28 mouse cellular contexts compared by ENCODE assay signal in the genomic region with DNA sequence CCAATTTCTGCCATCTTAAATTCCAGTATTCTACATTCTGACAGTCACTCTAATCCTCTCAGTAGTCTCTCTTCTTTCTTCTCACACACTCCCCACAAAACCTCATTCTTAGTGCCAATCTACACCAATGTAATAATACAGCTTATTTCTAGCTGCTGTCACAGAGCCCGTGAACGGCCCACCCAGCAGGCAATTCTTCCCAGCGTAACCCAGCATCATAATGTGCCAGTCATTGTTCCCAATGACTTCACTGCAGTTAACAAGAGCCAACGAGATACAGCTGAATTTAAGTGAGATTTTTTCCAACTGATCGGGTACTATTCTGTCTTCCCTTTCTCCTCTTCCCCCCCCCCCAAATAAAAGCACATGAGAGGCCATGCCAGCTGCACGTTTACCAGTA.
"Had no signal": no experiment of that assay in that cellular context is flagged by ENCODE, and none has a peak within 500 bp of the region (broad histone marks: within the 10 kb centered on the region; RNA-seq: fewer than 3 reads in every experiment).

No protein-coding gene starts in this region.

- H3K36me3 ChIP-seq: heart, embryonic 13.5 days; heart, embryonic 15.5 days; hindbrain, embryonic 10.5 days; intestine, embryonic 15.5 days; limb, embryonic 10.5 days; limb, embryonic 12.5 days; liver, embryonic 13.5 days; liver, embryonic 15.5 days had no signal

- ATAC-seq: inflammation-experienced regulatory T-cells, adult 6 months; intestine, embryonic 15.5 days; intestine, postnatal 0 days; liver, postnatal 0 days had no signal

- H3K27me3 ChIP-seq: heart, embryonic 13.5 days; heart, embryonic 15.5 days; intestine, embryonic 15.5 days; limb, embryonic 12.5 days; liver, embryonic 13.5 days; liver, embryonic 15.5 days had no signal

- H3K4me3 ChIP-seq: gastrocnemius, adult 2 months; heart, adult 2 months; heart, embryonic 13.5 days; heart, embryonic 15.5 days; hindbrain, embryonic 10.5 days; intestine, embryonic 15.5 days; layer of hippocampus, adult 2 months; left cerebral cortex, adult 2 months; limb, embryonic 10.5 days; limb, embryonic 12.5 days; liver, embryonic 13.5 days; liver, embryonic 15.5 days had no signal

- H3K9me3 ChIP-seq: heart, embryonic 13.5 days; heart, embryonic 15.5 days; hindbrain, embryonic 10.5 days; intestine, embryonic 15.5 days; limb, embryonic 10.5 days; limb, embryonic 12.5 days; liver, embryonic 13.5 days; liver, embryonic 15.5 days had no signal

- H3K4me2 ChIP-seq: heart, embryonic 11.5 days; heart, embryonic 13.5 days; heart, embryonic 15.5 days; hindbrain, embryonic 14.5 days; intestine, embryonic 15.5 days; limb, embryonic 12.5 days; liver, embryonic 11.5 days; liver, embryonic 13.5 days; liver, embryonic 15.5 days had no signal

- DNase-seq: gastrocnemius, adult 2 months; gastrocnemius, postnatal 10 days; gastrocnemius, postnatal 25 days; heart, adult 2 months; heart, postnatal 14 days; heart, postnatal 36 days; kidney, adult 18-20 months; kidney, adult 8-10 months; kidney, postnatal 10 days; kidney, postnatal 25 days; kidney, postnatal 4 days; liver; liver, embryonic 13.5 days; liver, postnatal 0 days had no signal

- H3K27ac ChIP-seq: gastrocnemius, adult 2 months; heart, adult 2 months; heart, embryonic 13.5 days; heart, embryonic 15.5 days; hindbrain, embryonic 10.5 days; hindbrain, embryonic 14.5 days; intestine, embryonic 15.5 days; layer of hippocampus, adult 2 months; left cerebral cortex, adult 2 months; limb, embryonic 10.5 days; limb, embryonic 12.5 days; liver, embryonic 13.5 days; liver, embryonic 15.5 days had no signal

- H3K4me1 ChIP-seq: heart, embryonic 13.5 days; heart, embryonic 15.5 days; hindbrain, embryonic 10.5 days; intestine, embryonic 15.5 days; limb, embryonic 12.5 days; liver, embryonic 13.5 days; liver, embryonic 15.5 days had no signal

- H3K9ac ChIP-seq: heart, embryonic 13.5 days; heart, embryonic 15.5 days; hindbrain, embryonic 14.5 days; intestine, embryonic 15.5 days; limb, embryonic 12.5 days; liver, embryonic 13.5 days; liver, embryonic 15.5 days; liver, postnatal 0 days had no signal
